Mouse (Mus musculus) B cell, adult 2 months (primary cell): ENCODE results near the gene Rock2.

Source experiments
- DNase-seq, 2 experiments: peaks; one replicate each; pipeline ENCODE4 v3.0.0; 2022

Gene Rock2

GRCm38 (mm10) chr12:16907282-16907846 is 12.7 kb downstream of the Rock2 start:
- no peak for DNase-seq

DNA sequence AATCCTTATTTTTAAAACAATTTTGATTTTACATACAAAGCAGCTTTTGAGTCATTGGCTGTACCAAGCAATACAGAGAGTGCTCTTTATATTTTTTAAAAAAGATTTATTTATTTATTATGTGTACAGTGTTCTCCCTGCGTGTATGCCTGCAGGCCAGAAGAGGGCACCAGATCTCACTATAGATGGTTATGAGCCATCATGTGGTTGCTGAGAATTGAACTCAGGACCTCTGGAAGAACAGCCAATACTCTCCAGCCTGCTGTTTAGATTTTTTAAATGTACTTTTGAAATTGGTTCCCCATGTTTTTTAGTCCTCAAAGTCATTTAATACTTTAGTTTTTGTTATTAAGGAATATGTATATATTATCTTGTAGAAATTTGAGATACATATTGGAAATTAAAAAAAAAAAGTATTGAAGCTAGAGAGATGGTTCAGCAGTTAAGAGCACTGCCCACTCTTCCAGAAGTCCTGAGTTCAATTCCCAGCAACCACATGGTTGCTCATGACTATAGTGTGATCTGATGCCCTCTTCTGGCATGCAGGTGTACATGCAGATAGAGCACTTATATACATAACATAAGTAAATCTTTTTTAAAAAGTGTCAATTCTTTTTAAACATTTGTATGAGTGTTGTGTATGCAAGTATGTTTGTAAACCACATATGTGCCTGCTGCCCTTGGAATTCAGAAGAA is 13.4 kb downstream of the Rock2 start:
- peak in 1 of 2 experiments; percentile 19 for DNase-seq

DNA sequence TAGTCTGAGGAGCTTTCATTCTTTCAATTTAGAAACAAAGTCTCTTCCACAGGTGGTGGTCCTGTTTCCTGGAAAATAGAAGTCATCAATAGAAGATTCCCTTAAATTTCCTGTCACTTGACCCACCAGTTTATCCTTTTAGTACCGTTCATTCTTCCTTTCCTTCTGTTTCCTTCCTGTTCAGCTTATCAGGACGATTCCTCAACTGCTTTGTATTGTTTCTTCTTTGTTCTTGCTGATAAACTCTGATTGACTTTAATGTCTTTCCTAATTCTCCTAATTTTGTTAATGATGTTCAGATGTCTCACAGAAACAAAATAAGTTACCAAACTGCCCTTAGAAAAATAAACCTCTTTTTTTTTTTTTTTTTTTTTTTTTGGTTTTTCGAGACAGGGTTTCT is 16.8 kb downstream of the Rock2 start:
- no peak for DNase-seq

DNA sequence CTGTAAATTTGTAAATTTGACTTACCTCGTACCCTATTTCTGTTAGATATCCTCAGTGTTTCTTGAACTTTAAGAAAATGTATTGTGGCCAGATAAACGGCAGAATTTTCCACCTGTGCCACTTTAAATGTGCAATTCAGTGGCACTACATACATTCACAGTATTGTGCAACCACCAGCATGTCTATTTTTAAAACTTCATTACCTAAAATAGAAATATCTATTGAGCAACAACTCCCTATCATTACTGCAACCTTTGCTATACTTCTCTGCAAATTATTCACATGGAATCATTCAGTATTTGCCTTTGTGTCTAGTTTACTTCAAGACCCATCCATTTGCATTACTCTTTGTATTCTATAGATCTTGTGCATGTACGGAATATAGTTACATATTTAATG is 17.9 kb downstream of the Rock2 start:
- no peak for DNase-seq

GRCm38 (mm10) chr12:16920186-16920860 is 25.6 kb downstream of the Rock2 start:
- no peak for DNase-seq

DNA sequence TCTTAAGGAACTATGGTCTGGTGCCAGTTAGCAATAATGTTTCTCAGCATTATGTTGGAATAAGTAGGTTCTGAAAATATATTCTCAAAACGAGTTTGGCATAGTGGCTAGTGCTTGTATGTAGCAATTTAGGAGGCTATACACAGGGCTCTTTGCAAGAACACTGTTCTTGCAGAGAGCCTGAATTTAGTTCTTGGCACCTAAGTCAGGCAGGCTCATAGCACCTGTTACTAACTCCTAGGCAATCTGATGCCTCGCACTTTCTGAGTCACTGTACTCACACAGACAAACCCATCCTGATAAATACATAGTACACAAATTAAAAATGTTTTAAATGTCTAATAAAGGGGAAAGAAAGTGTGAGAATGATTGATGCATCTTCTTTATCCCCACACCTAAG is 33.2 kb downstream of the Rock2 start:
- no peak for DNase-seq

DNA sequence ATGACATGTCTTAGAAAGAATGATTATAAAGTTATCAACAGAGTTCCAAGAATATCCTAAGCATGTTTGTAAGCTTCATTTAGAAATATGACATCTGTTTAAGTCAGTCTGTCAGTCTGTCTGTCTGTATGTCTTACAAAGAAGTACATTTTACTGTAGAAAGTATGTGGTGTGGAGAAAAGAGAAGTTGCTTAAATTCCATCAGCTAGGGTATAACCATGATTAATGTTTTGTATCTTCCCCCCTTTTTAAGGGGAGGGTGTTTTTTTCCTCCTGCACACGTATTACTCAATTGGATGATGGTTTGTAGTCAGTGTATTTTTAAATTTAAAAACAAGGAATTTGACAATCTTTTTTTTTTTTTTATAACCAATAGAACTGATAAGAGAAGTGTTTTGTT is 39.7 kb downstream of the Rock2 start:
- no peak for DNase-seq

DNA sequence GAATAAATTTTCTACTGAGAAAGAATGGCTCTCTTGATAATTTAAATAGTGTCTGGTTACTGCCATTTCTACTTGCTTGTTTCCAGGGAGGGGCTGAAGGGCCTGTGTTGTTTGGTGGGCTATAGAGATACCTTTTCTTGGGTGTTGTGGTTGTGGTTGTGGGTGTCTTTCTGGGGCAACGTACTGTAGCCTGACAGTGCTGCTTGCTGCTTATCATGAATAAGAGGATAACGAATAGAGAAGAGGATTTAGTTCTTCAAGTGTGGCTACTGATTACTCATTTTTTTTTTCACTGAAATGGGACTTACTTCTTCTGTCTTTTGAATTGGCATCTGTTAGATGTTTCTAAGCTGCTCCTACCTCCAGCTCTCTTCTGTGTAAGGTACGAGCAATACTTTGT is 47.3 kb downstream of the Rock2 start:
- no peak for DNase-seq

GRCm38 (mm10) chr12:16948239-16948638 is 53.5 kb downstream of the Rock2 start:
- DNase-seq: no peak

GRCm38 (mm10) chr12:16958851-16959250 is 64.2 kb downstream of the Rock2 start:
- peak; percentile 40 to 48 for DNase-seq

GRCm38 (mm10) chr12:16963354-16963753 is 68.7 kb downstream of the Rock2 start:
- peak; percentile 48 to 63 for DNase-seq

GRCm38 (mm10) chr12:16966811-16967210 is 72.1 kb downstream of the Rock2 start:
- no peak for DNase-seq

DNA sequence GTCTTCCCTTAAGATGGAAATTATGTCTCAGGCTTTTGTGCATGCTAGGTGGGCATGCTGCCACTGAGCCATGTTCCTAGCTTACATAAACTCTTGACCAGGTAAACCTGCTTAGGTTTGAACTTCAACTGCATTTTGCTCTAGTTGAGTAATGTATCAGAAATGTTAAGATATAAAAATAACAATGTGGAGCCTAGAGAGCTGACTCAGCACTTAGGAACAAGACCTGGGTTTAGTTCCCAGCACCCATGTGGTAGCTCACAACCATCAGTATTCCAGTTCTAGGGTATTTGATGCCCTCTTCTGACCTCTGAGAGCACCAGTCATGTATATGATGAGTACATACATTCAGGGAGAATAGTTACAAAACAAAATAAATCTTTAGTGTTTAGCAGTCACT is 82.4 kb downstream of the Rock2 start:
- no peak for DNase-seq

GRCm38 (mm10) chr12:16985778-16986177 is 91.1 kb downstream of the Rock2 start:
- DNase-seq: no peak

GRCm38 (mm10) chr12:16991376-16991775 is 96.7 kb downstream of the Rock2 start:
- no peak for DNase-seq

DNA sequence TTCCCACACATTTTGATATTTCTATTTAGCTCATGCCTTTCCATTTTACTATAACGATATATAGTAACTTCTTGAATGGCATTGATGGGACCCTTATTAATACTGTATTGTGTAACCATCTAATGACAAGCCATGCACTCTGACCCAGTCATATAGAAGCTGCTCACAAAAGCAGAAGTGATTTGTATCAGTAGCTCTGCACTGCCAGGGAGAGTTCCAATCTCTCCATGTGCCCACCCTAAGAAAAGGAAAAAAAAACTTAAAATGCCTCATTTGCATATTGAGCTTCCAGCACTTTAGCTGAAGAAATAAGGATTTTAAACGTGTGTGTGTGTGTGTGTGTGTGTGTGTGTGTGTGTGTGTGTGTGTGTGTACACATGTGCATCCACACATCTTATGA is 97.7 kb downstream of the Rock2 start:
- no peak for DNase-seq

DNA sequence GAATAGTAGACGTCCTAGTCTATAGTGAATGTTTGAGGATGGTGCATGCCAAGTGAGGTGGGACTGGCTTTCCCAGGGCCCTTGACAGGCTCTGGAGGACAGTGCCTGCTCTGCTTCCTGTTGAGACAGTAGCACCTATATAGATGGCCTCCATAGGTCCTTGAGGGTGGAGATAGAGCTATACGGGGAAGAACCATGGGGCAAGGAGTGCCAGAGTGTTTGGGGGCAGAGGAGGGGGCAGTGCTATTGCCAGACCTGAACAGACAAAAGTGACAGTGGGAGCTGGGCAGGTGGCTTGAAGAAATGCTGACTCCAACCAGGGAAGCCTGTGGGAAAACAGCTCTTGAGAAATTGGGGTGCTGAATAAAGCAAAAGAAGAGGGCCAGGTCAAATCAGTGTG is 99.6 kb downstream of the Rock2 start:
- DNase-seq: no peak

DNA sequence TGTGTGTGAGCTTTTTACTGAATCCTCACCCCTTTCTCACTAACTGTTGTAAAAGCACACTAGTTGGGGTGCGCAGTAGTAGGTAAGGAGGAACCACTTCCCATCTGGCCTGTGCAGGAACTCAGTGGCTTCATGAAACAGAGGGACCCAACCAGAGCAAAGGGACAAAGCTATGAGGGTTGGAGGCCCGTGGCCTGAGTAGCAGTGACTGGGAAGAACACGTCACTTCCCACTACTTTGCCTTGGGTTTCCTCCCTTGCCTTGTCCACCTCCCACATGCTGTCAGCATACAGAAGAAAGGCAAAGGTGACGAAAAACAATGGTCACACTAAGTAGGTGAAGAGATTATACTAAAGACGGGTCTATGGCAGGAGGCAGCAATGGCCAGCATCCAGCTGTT is 101.6 kb downstream of the Rock2 start:
- DNase-seq: no peak

DNA sequence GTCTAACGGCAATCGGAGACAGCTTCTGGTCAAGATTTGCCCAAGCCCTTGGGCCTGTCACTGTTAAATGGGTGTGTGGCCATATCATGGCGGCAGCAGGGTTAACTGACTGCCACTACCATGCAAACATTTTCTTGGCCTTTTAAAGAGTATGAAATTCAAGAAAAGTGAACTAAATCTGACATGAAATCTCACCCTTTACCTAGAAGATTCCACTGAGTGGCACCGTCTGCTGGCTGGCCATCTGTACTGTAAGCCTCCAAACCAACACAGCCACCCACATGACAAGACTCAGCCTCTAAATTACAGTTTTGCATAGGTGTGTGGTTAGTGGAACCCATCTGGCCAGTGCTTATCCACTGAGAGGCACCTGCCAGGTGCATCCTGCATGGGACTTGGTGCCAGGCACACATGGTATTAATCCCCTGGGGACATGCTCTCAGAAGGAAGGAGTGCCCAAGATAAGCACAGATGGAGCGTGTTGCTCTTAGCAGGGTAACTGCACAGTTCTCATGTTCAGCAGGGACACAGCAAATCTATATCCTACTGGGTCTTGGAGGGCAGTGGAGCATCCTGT is 102.3 kb downstream of the Rock2 start:
- DNase-seq: peak; percentile 44 to 48

GRCm38 (mm10) chr12:16999146-16999545 is 104.5 kb downstream of the Rock2 start:
- DNase-seq: no peak

DNA sequence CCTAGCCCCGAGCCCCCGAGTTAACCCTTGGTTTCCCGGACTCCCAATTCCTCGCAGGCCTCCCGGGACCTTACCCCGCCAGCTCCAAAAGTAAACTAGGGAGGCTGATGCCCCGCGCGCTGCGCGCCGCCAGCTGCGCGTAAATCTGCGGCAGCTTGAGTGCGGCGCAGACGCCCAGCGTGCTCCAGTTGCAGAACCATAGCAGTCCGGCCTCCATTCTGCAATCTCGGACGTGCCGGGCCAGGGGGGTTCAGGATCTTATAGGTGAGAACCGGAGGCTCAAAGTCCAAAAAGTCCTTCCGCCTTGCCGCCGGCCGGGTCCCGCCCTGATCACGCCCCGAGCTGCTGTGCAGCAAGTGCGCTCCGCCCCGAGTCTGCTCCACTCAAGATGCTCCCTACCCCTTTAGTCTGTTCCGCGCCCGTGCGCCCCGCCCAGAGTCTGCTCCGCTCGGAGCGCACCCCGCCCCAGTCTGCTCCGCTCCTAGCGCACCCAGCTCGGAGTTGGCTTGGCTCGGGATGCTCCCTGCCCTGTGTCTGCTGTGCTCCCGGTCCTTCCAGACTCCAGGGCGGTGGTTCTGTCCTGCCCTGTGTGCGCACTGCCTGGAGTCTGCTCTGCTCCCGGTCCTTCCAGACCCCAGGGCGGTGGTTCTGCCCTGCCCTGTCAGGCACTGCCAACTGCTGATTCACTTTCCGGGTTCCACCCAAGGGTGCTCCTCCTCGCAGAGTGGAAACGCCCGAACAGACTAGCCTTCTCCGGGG is 105.2 kb downstream of the Rock2 start, which contains the start of gene Pqlc3:
Gene Pqlc3, minus strand, starts transcription at position 670 of the 759 bp plus-strand sequence.
- peak; percentile 91 for DNase-seq

- DNase-seq: peak; percentile 47 to 49
Observed at GRCm38 (mm10) chr12:17000628-17001027, 105.9 kb downstream of the Rock2 start.

DNA sequence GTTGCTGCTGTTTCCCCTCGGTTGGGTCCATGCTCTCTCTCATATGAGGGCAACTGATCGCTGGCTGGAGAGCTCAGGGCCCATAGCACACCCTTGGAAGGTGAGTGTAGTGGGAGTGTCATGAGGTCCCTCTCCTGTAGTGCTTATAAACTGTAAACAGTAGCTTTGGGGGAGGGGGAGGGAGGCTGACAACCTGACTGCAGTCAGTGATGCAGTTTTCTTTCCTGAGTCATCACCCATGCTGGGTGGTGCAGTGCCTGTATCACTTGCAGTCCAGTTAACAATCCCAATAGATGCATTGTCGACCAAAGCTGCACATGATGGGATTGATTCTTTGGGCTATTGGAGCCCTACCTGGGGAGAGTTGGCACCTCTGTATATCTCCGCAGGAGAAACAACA is 106.5 kb downstream of the Rock2 start:
- no peak for DNase-seq
